In genomic region chr9:54227580-54227979, GRCm38 (mm10) we compare ENCODE assay signal across 24 mouse cellular contexts. TPM values are rescaled to one million over a fixed set of nuclear protein-coding genes. Genes with fewer than 3 reads are reported as not detected.
A peak's percentile ranks its signal among the peaks of the same experiment; 100 is the strongest.
DNase-seq lines count a peak whose midpoint lies in the region; ATAC-seq and TF ChIP-seq lines count a peak whose summit lies in the region.
"Had no signal": no experiment of that assay in that cellular context is flagged by ENCODE, and none has a peak within 500 bp of the region (broad histone marks: within the 10 kb centered on the region; RNA-seq: fewer than 3 reads in every experiment).

No protein-coding gene starts in this region.

- H3K9ac ChIP-seq in forebrain, embryonic 15.5 days (replicated peaks) = no peak overlapping the region
- no peak overlapping the region for H3K9ac ChIP-seq in forebrain, embryonic 13.5 days
- no peak overlapping the region for H3K9ac ChIP-seq in forebrain, postnatal 0 days
- H3K9ac ChIP-seq in forebrain, embryonic 11.5 days (ENCODE audit: low read length) = no peak overlapping the region
- H3K9ac ChIP-seq in midbrain, postnatal 0 days (replicated peaks; ENCODE audit: low read length, poor library complexity, severe bottlenecking) = no peak overlapping the region
- no peak overlapping the region for H3K9ac ChIP-seq in midbrain, embryonic 16.5 days (ENCODE audit: low read depth, low read length)
- H3K9ac ChIP-seq: embryonic facial prominence, embryonic 12.5 days had no signal

- no peaks in the 10 kb centered on the region for H3K36me3 ChIP-seq in forebrain, embryonic 15.5 days
- no peaks in the 10 kb centered on the region for H3K36me3 ChIP-seq in forebrain, embryonic 13.5 days (ENCODE audit: poor library complexity, severe bottlenecking)
- no peaks in the 10 kb centered on the region for H3K36me3 ChIP-seq in forebrain, postnatal 0 days (ENCODE audit: insufficient read depth)
- no peaks in the 10 kb centered on the region for H3K36me3 ChIP-seq in forebrain, embryonic 11.5 days (ENCODE audit: control insufficient read depth, insufficient read depth, low read length)
- H3K36me3 ChIP-seq in midbrain, postnatal 0 days (ENCODE audit: insufficient read depth, low read length) = no peaks in the 10 kb centered on the region
- no peaks in the 10 kb centered on the region for H3K36me3 ChIP-seq in midbrain, embryonic 16.5 days (ENCODE audit: control insufficient read depth, insufficient read depth, low read length)
- H3K36me3 ChIP-seq: embryonic facial prominence, embryonic 10.5 days; embryonic facial prominence, embryonic 12.5 days had no signal

- H3K4me1 ChIP-seq in forebrain, embryonic 15.5 days = peaks cover 7% of the 10 kb centered on the region; the same call in 1 of the 2 replicates
- H3K4me1 ChIP-seq in forebrain, embryonic 13.5 days = 0 out of 2 replicates have a peak, but pooled peaks cover 6% of the 10 kb centered on the region
- H3K4me1 ChIP-seq in forebrain, postnatal 0 days (ENCODE audit: insufficient read depth) = peaks cover 2% of the 10 kb centered on the region; the same call in 1 of the 2 replicates
- no peaks in the 10 kb centered on the region for H3K4me1 ChIP-seq in forebrain, embryonic 11.5 days (replicated peaks; ENCODE audit: control insufficient read depth, insufficient read depth, low read length)
- H3K4me1 ChIP-seq in midbrain, postnatal 0 days (ENCODE audit: insufficient read depth, low read length) = no peaks in the 10 kb centered on the region
- H3K4me1 ChIP-seq in midbrain, embryonic 16.5 days (ENCODE audit: control insufficient read depth, insufficient read depth, low read length) = no peaks in the 10 kb centered on the region
- H3K4me1 ChIP-seq: embryonic facial prominence, embryonic 12.5 days had no signal

- WGBS in forebrain, embryonic 15.5 days = 45% methylated on average over 6 of the region's 6 CpGs
- 48% methylated on average over 6 of the region's 6 CpGs for WGBS in forebrain, embryonic 13.5 days
- 28% methylated on average over 6 of the region's 6 CpGs for WGBS in forebrain, postnatal 0 days
- 64% methylated on average over 6 of the region's 6 CpGs for WGBS in forebrain, embryonic 11.5 days
- WGBS in midbrain, postnatal 0 days = 48% methylated on average over 6 of the region's 6 CpGs
- 47% methylated on average over 6 of the region's 6 CpGs for WGBS in midbrain, embryonic 16.5 days

- no peak for TF ChIP-seq CTCF in forebrain, postnatal 0 days (IDR thresholded peaks at IDR 0.05; ENCODE audit: low read depth)
- TF ChIP-seq CTCF in midbrain, postnatal 0 days (IDR thresholded peaks at IDR 0.05) = no peak

- H3K4me3 ChIP-seq in forebrain, embryonic 15.5 days = no peak overlapping the region
- H3K4me3 ChIP-seq in forebrain, embryonic 13.5 days = no peak overlapping the region
- no peak overlapping the region for H3K4me3 ChIP-seq in forebrain, postnatal 0 days (ENCODE audit: low read depth, low read length)
- no peak overlapping the region for H3K4me3 ChIP-seq in forebrain, embryonic 11.5 days (ENCODE audit: low read depth, low read length)
- H3K4me3 ChIP-seq in midbrain, postnatal 0 days (ENCODE audit: low read depth, low read length) = no peak overlapping the region
- H3K4me3 ChIP-seq in midbrain, embryonic 16.5 days (ENCODE audit: low read depth, low read length) = no peak overlapping the region
- H3K4me3 ChIP-seq: embryonic facial prominence, embryonic 10.5 days; embryonic facial prominence, embryonic 12.5 days; erythroblast, embryonic 14.5 days had no signal

- no peaks in the 10 kb centered on the region for H3K9me3 ChIP-seq in forebrain, embryonic 15.5 days
- H3K9me3 ChIP-seq in forebrain, embryonic 13.5 days (replicated peaks) = no peaks in the 10 kb centered on the region
- no peaks in the 10 kb centered on the region for H3K9me3 ChIP-seq in forebrain, postnatal 0 days (ENCODE audit: low read length)
- H3K9me3 ChIP-seq in forebrain, embryonic 11.5 days (ENCODE audit: control insufficient read depth, low read length) = no peaks in the 10 kb centered on the region
- H3K9me3 ChIP-seq in midbrain, postnatal 0 days (ENCODE audit: low read length) = no peaks in the 10 kb centered on the region
- no peaks in the 10 kb centered on the region for H3K9me3 ChIP-seq in midbrain, embryonic 16.5 days (replicated peaks; ENCODE audit: control insufficient read depth, low read length, poor library complexity, severe bottlenecking)
- H3K9me3 ChIP-seq: embryonic facial prominence, embryonic 10.5 days; embryonic facial prominence, embryonic 12.5 days had no signal

- no peak for ATAC-seq in forebrain, embryonic 15.5 days (replicated peaks)
- no peak for ATAC-seq in forebrain, embryonic 13.5 days
- ATAC-seq in forebrain, postnatal 0 days = peak; percentile 66; the same call in 1 of the 2 replicates
- no peak for ATAC-seq in forebrain, embryonic 11.5 days (replicated peaks; ENCODE audit: low FRiP score)
- ATAC-seq in midbrain, postnatal 0 days (ENCODE audit: low FRiP score) = no peak
- ATAC-seq in midbrain, embryonic 16.5 days = no peak
- no peak for ATAC-seq in erythroblast, adult 5-6 weeks (replicated peaks; ENCODE audit: low FRiP score, poor library complexity, severe bottlenecking)

- peak overlapping the region; percentile 19; the same call in 1 of the 2 replicates for H3K4me2 ChIP-seq in forebrain, embryonic 15.5 days (replicated peaks)
- no peak overlapping the region for H3K4me2 ChIP-seq in forebrain, embryonic 13.5 days
- H3K4me2 ChIP-seq in forebrain, postnatal 0 days (ENCODE audit: low read depth) = peak overlapping the region; percentile 13; the same call in 1 of the 2 replicates
- H3K4me2 ChIP-seq in forebrain, embryonic 11.5 days (ENCODE audit: low read depth, low read length, severe bottlenecking) = no peak overlapping the region
- H3K4me2 ChIP-seq in midbrain, postnatal 0 days (ENCODE audit: low read depth, low read length, poor library complexity, severe bottlenecking) = peak overlapping the region; percentile 12; the same call in 1 of the 2 replicates
- H3K4me2 ChIP-seq in midbrain, embryonic 16.5 days (ENCODE audit: low read length) = no peak overlapping the region
- H3K4me2 ChIP-seq: embryonic facial prominence, embryonic 12.5 days had no signal

- peak; percentile 34 for DNase-seq in forebrain, postnatal 0 days
- DNase-seq in forebrain, embryonic 11.5 days (ENCODE audit: low spot score) = no peak
- no peak for DNase-seq in midbrain, postnatal 0 days (ENCODE audit: low spot score)
- DNase-seq: adrenal gland, adult 2 months; adrenal gland, postnatal 10 days; adrenal gland, postnatal 25 days; cerebellum, adult 11-12 months; cerebellum, adult 2 months; cerebellum, adult 9-10 months; cerebellum, postnatal 10 days; cerebellum, postnatal 25 days had no signal

- H3K27ac ChIP-seq in forebrain, embryonic 15.5 days (replicated peaks) = no peak overlapping the region
- no peak overlapping the region for H3K27ac ChIP-seq in forebrain, embryonic 13.5 days
- no peak overlapping the region for H3K27ac ChIP-seq in forebrain, postnatal 0 days (ENCODE audit: low read depth, low read length)
- no peak overlapping the region for H3K27ac ChIP-seq in forebrain, embryonic 11.5 days (ENCODE audit: low read depth, low read length)
- no peak overlapping the region for H3K27ac ChIP-seq in midbrain, postnatal 0 days (ENCODE audit: low read depth, low read length)
- no peak overlapping the region for H3K27ac ChIP-seq in midbrain, embryonic 16.5 days (ENCODE audit: low read length)
- H3K27ac ChIP-seq: embryonic facial prominence, embryonic 10.5 days; embryonic facial prominence, embryonic 12.5 days had no signal

- no peaks in the 10 kb centered on the region for H3K27me3 ChIP-seq in forebrain, embryonic 15.5 days
- no peaks in the 10 kb centered on the region for H3K27me3 ChIP-seq in forebrain, embryonic 13.5 days
- no peaks in the 10 kb centered on the region for H3K27me3 ChIP-seq in forebrain, postnatal 0 days (ENCODE audit: insufficient read depth, low read length)
- H3K27me3 ChIP-seq in forebrain, embryonic 11.5 days (ENCODE audit: control insufficient read depth, insufficient read depth, low read length) = no peaks in the 10 kb centered on the region
- H3K27me3 ChIP-seq in midbrain, postnatal 0 days (ENCODE audit: insufficient read depth, low read length) = no peaks in the 10 kb centered on the region
- H3K27me3 ChIP-seq in midbrain, embryonic 16.5 days (ENCODE audit: control insufficient read depth, insufficient read depth, low read depth, low read length) = no peaks in the 10 kb centered on the region
- H3K27me3 ChIP-seq: embryonic facial prominence, embryonic 12.5 days had no signal

RNA-seq across cellular contexts. Expression of gene Cyp19a1, which starts 40.3 kb away (rescaled TPM):
- polyA plus RNA-seq in forebrain, embryonic 15.5 days (2015; fragmentation: Nextera tagmentation; extraction: Ambion mirVana) = 0.40 and 1.1 TPM in 2 replicates
- 0.14 and 0.18 TPM in 2 replicates for polyA plus RNA-seq in forebrain, embryonic 13.5 days (2015; fragmentation: Nextera tagmentation; extraction: Ambion mirVana)
- 0.38 and 0.52 TPM in 2 replicates for total RNA-seq in forebrain, postnatal 0 days (2014; rRNA removed)
- 0.45 and 0.52 TPM in 2 replicates for polyA plus RNA-seq in forebrain, postnatal 0 days (2015; fragmentation: Nextera tagmentation; extraction: Ambion mirVana)
- polyA plus RNA-seq in forebrain, embryonic 11.5 days (2014; fragmentation: Nextera tagmentation; extraction: Ambion mirVana) = not detected in 2 replicates
- total RNA-seq in midbrain, postnatal 0 days (2014; rRNA removed) = 0.28 TPM in 1 of 2 replicates, not detected in the other
- 0.13 and 0.19 TPM in 2 replicates for polyA plus RNA-seq in midbrain, postnatal 0 days (2015; fragmentation: Nextera tagmentation; extraction: Ambion mirVana)
- 0.35 and 0.62 TPM in 2 replicates for polyA plus RNA-seq in midbrain, embryonic 16.5 days (2015; fragmentation: Nextera tagmentation; extraction: Ambion mirVana)
- not detected in 2 replicates for total RNA-seq in erythroblast, adult 5-6 weeks (2015; ENCODE audit: low replicate concordance)
- total RNA-seq in erythroblast, adult 5-6 weeks (2017; ENCODE audit: low replicate concordance) = not detected in 2 replicates
- total RNA-seq: adrenal gland, adult 2 months; adrenal gland, postnatal 10 days; adrenal gland, postnatal 25 days; adrenal gland, postnatal 4 days; ES-E14; MEL had no signal
- polyA plus RNA-seq: adrenal gland, adult 2 months; C2C12; cerebellum, adult 2 months; cortical plate, adult 2 months; embryonic facial prominence, embryonic 10.5 days; embryonic facial prominence, embryonic 14.5 days had no signal

RNA-seq across cellular contexts. Expression of gene Gldn, which starts 58.7 kb away (rescaled TPM):
- 0.13 and 0.19 TPM in 2 replicates for polyA plus RNA-seq in forebrain, embryonic 15.5 days (2015; fragmentation: Nextera tagmentation; extraction: Ambion mirVana)
- polyA plus RNA-seq in forebrain, embryonic 13.5 days (2015; fragmentation: Nextera tagmentation; extraction: Ambion mirVana) = 0.19 TPM in 2 replicates
- total RNA-seq in forebrain, postnatal 0 days (2014; rRNA removed) = 0.62 and 0.71 TPM in 2 replicates
- polyA plus RNA-seq in forebrain, postnatal 0 days (2015; fragmentation: Nextera tagmentation; extraction: Ambion mirVana) = 0.43 and 0.87 TPM in 2 replicates
- polyA plus RNA-seq in forebrain, embryonic 11.5 days (2014; fragmentation: Nextera tagmentation; extraction: Ambion mirVana) = 0.11 TPM in 1 of 2 replicates, not detected in the other
- total RNA-seq in midbrain, postnatal 0 days (2014; rRNA removed) = 0.44 and 1.0 TPM in 2 replicates
- 0.75 and 0.86 TPM in 2 replicates for polyA plus RNA-seq in midbrain, postnatal 0 days (2015; fragmentation: Nextera tagmentation; extraction: Ambion mirVana)
- polyA plus RNA-seq in midbrain, embryonic 16.5 days (2015; fragmentation: Nextera tagmentation; extraction: Ambion mirVana) = 0.26 and 0.31 TPM in 2 replicates
- 0.42 TPM in 1 of 2 replicates, not detected in the other for total RNA-seq in erythroblast, adult 5-6 weeks (2015; ENCODE audit: low replicate concordance)
- not detected in 2 replicates for total RNA-seq in erythroblast, adult 5-6 weeks (2017; ENCODE audit: low replicate concordance)
- total RNA-seq: ES-E14, MEL had no signal
- polyA plus RNA-seq: C2C12; erythroblast, embryonic 14.5 days had no signal

Comparison
In these comparisons a context has a peak if more than half of its experiments do, and no peak if none do; other contexts are left out.
1. H3K4me2 ChIP-seq: peak in forebrain, embryonic 15.5 days (single experiment), forebrain, postnatal 0 days (single experiment) and midbrain, postnatal 0 days (single experiment); none in forebrain, embryonic 13.5 days (single experiment), forebrain, embryonic 11.5 days (single experiment) and midbrain, embryonic 16.5 days (single experiment).